Mouse (Mus musculus): ENCODE measurements at regions not wholly inside any gene's neighbourhood (a gene's known extent, or its start where the extent isn't known, plus 50 kb on each side); places are given as distances from the start of the nearest gene placed in this dataset.
A peak's percentile ranks its signal among the peaks of the same experiment; 100 is the strongest.

- peak in 1 of 2 experiments; percentile 2 for DNase-seq
Measured at GRCm38 (mm10) chr16:14800209-14800608, 106.2 kb upstream of the Efcab1 start.

DNA sequence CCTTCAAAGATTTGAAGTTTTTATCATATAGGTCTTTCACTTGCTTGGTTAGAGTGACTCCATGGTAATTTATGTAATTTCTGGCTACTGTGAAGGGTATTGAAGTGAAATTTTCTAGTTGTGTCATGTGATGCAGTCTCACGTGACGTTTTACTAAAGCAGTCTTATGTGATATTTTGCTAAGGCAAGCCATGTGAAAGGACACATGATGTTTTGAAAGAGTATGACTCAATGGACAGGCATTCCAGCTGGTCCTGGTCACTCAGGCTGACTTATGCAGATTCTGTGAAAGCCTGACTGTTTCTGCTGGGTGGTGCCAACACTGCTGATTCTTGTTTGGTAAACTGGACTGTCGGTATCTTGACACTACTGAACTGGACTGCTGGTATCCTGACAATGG, 79.4 kb upstream of the Efcab1 start:
- no peak for DNase-seq

GRCm38 (mm10) chr16:14840786-14841185, 65.6 kb upstream of the Efcab1 start:
- DNase-seq = no peak
